Mouse (Mus musculus) thymus, postnatal 10 days (tissue): ENCODE measurements around the gene Gpr39.

Experiments
- DNase-seq, 2 experiments: peaks; one replicate each; pipeline ENCODE4 v3.0.0; 2021; ENCODE audit warnings: low spot score in 2 of 2

The Gpr39 gene

DNA sequence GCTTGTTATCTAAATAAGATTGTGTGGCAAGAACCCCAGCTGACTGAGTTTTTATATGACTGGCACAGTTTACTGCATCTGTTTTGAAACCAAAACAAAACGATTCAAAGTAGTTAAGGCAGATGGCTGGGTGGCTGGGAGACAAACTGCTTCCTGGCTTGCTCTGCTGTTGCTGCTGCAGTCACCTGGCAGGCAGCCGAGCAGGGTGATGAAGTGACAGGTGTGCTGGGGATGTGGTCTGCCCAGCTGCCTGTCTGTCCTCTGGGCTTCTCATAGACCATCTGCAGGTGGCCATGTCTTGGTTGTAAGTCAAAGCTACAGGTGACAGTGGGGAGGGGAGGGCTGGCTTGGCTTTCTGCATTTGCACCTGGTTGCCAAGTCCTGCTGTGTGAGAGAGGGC, 131.6 kb downstream of the Gpr39 start:
- DNase-seq = peak; percentile 9 to 28

DNA sequence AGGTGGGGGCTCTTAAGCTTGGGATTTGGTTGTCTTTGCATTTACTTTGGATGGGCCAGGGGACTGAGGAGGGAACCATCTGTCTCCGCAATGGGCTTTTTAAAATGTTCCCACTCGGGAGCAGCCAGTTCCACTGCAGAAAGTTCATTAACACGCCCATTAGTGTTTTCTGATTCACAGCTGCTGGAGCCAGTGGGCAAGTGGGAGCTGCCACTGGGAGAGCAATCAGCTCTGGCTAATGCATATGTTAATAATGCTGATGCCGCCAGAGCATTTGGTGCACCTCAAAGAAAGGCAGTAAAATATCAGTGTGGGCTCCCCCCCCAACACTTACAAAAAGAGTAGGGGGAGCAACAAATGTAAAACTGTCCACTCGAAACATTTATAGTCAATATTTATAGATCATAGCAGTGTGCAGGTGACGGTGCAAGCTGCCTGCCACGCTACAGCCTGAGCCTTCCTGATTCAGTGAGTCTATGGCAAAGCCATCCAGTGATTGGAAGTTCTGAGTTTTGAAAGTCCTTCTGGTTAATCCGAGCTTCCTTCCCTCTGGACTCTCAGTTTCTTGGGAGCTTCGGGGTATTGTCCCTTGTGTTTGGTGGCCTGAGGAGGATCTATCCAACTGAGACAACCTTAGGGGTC, 136.5 kb downstream of the Gpr39 start:
- no peak for DNase-seq

DNA sequence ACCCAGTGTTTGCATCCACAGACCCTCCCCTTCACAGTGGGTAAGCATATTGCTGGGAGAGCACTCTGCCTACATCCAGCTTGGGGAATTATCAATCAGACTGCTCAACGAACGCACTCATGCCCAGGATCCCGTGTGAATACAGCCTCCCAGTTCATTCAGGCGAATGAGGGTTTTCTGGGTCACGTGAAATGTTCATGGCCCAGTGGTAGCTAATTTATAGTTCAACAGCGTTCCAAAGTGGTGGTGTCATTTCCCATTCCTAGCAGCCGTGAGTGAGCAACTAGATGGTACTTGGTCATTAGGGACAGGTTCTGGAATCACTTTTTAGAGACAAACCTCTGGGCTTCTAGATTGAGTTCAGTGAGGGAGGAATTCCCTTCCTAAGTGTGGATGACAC, 144.3 kb downstream of the Gpr39 start:
- DNase-seq = no peak

DNA sequence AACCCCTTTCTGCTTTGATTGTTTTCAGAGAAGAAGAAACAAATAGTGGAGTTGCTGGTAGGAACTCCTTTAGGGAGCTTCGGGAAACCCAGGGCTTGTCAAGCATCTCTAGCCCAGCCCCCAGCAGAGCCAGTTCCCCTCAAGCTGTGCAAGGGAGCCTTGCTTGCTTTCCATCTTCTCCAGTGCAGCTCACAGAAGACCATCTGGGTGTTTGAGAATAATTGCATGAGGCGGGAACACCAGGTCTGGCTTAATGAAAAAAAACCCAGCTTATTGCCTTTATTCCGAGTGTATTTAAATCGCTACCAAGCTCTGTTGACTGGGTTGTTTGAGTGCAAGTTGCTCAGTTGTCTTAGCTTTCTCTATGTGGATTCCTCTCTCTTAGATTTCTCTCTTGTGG, 146.8 kb downstream of the Gpr39 start:
- no peak for DNase-seq

DNA sequence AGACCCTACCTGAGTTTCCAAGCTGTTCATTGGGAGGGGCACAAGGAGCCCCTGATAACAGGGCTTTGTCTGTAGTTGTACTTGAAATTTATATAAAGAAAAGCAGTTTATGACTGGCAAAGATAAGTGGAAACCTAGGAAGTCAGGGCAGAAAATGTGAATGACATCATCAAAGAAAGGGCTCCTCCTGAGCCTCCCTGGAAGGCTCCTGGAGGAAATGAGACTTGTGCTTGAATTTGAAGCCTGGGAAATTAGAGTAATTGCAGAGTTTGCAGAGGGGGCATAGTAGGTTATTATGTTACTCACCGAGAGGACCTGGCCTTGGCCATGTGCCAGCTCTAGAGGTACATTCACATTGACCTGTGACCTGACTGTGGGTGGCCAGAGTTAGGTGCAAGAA, 160.7 kb downstream of the Gpr39 start:
- no peak for DNase-seq

DNA sequence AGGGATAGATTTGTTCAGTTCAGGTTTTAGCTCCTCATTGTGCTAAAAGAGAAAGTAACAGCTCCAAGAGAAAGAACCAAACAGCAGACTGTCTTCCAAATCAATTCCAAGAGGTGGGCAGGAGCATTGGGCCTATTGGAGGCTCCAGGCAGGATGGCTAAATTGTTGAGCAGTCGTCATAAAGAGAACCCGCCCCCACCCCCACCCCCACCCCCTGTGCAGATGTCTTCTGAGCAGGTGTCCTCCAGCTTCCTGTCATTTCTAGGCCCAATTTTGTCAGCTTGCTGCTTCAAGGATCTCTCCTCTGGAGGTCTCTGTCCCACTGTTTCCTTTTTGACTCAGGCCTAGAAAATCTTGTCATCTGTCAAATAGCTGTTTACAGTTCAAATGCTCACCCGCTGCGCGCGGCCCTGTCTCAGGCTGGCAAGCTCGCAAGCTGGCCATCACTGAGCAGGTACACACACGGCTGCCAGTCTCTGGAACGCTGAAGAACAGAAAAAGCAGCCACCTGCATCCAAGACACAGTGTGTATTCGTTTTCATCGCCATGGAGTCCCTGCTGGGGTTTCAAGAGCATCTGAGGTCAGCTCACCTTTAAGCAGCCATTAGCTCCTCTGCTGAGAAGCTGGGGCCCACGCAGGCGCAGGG, 163.1 kb downstream of the Gpr39 start:
- DNase-seq = peak; percentile 32 to 34

DNA sequence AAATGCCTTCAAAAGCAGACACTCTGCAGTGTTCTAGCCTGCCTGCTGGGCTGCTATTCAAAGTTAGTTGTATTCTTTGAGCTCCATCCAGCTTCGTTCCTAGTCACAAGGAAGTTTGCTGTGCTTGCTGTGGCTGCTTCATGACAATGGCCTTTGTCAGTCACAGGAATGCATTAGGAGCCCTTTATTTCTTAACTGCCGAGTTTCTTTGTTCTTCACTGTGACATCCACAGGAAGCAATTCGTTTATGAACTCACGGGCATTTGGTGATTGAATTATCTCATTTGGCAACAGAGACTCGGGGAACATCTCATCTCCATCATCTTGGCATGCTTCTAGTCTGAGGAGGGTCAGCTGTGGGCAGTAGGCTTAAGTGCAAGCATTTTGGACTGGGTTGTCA, 177.9 kb downstream of the Gpr39 start:
- no peak for DNase-seq

DNA sequence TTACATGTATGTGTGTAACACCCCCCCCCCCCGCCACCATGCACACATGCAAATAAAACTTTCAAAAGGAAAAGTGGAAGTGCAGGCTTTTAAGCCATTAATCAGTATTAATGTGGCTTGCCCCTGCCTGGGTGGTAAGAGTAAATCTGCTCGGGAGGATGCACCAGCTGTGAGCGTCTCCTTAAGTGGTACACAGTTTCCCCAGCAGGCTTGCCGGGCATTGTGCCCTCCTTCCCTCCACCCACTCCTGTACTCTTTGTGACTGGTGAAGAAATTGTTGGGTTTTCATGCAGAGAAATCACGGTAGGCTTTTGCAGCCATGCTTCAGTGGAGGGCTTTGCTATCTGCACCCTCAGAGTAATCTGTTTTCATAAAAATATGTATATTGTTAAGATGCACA, 181.8 kb downstream of the Gpr39 start:
- no peak for DNase-seq

DNA sequence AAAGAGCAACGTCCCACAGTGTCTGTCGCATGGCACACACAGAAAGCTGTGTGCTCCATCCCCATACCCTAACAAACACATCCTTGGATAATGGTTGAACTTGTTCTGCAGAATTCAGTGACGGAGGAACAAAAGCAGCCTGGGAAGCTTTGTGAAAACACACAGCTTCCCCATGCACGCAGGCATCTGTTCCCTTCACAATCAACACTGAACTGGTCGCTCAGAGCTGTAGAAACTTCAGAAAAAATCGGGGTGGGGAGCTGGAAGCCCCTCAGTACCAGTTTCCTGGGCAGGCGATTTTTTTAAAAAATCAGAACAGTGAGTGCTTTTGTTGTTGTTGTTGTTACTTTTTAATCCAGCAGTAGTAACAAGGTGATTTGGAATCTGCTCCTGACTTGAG, 193.3 kb downstream of the Gpr39 start:
- no peak for DNase-seq

DNA sequence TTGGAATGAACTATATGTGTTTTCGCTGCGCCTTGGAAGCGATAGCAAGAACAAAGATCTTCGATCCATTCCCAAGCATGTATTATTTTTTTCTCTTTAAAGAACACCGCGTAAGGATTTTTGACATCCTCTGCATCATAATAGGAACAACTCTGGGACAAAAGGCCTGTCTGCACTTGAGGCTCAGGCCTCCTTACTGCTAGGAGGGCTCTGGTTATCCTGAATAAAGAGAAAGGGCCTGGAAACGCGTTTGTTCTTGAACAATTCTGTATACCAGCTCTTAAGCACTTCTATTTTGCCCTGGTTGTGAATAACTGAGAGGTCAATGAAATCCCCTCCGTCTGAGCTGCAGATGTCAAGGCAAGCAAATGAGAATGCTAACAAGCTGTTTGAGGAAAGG, 216.4 kb downstream of the Gpr39 start:
- DNase-seq = no peak

DNA sequence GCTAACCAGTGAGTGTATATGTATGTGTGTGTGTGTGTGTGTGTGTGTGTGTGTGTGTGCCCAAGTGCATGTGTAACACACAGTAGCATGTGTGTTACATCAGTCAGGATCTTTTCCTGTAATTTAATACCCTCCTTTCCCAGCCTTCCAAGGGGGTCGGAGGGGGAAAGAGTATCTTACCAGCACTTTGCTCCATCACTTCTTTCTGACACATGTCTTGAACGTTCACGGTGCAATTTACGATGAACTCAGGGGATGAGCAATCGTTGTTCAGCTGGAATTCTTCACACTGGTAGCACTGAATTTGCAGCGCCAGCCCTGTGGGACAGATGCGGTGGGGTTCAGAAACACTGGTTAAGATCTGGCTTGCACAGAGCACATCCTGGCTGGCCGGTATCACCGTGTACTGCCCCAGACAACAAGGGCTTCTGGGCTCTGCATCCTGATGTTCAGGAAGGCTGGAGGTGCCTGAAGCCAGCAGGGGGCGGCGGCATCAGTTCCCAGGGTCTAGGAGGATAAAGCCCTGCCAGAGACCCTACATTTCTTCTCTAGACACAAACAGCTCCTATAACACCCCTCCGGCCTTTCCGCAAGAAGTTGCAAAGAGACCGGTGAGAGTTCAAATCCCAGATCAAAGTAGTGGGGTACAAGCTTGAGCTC, 233.5 kb downstream of the Gpr39 start:
- DNase-seq = peak in 1 of 2 experiments; percentile 9

DNA sequence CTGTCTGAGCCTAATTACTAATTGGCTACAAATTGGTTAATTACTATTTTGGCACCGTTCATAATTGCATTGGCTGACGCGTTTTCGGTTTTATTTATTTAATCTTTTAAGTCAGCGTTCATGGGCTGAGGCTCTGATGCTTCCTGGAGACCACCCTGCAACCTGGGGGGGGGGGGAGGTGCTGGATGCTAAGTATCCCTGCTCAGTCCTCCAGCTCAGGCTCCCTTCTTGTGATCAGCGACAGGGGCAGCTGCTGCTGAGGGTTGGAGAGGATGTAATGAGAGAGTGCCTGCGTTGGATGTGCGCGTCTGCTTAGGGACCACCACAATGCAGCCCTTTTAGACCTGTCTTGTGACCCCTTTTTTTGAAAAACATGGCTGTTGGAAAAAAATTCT, 234.1 kb downstream of the Gpr39 start:
- no peak for DNase-seq

DNA sequence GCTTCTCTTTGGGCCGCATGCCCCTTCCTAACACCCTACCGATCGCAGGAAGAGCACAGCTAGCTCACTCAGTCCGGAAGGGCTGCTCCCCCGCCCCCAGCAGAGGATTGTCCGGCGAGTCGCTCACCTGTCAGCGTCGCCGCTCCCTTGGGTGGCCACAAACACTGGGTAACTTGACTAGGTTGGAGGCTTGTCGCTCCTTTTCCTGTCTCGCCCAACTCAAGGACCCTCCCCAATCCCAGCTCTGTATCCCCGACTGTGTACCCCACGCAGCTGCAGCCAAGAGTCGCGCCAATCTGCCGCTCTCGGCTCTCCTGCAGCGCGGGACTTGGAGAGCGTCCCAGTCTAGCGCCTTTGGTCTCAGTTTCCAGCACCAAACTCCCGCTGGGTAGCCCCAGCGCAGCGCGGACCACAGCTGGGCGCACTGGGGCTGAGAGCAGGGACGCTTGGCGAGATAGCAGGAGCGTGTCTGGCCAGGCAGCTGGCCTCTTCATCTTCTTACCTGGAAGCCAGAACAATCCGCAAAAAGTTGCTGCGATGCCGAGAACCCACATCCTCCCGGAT, 234.6 kb downstream of the Gpr39 start:
- DNase-seq = no peak

DNA sequence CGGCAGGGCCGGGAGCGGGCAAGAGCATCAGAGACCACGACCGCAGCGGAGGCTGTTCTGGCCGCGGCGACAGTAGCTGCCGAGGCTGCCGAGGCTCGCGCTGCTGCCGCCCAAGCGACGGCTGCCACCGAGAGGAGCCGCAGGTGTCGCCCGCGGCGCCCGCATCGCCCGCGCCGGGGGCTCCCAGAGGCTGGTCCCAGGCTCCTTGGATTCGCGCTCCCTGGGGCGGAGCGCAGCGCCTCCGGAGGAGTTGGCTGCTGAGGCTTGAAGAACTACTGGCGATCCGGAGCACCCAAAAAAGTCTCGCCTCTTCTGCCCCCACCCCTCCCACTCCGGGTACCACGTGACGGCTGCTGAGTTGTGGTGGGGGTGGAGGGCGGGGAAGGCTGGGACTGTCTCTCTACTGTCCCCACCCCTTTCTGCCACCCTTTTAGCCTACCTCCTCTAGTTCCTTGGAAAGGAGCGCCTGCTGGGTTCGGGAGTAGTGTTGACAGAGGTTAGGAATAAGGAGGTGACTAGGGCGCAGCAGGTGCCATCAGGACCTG, 235.2 kb downstream of the Gpr39 start:
- peak; percentile 11 to 13 for DNase-seq

DNA sequence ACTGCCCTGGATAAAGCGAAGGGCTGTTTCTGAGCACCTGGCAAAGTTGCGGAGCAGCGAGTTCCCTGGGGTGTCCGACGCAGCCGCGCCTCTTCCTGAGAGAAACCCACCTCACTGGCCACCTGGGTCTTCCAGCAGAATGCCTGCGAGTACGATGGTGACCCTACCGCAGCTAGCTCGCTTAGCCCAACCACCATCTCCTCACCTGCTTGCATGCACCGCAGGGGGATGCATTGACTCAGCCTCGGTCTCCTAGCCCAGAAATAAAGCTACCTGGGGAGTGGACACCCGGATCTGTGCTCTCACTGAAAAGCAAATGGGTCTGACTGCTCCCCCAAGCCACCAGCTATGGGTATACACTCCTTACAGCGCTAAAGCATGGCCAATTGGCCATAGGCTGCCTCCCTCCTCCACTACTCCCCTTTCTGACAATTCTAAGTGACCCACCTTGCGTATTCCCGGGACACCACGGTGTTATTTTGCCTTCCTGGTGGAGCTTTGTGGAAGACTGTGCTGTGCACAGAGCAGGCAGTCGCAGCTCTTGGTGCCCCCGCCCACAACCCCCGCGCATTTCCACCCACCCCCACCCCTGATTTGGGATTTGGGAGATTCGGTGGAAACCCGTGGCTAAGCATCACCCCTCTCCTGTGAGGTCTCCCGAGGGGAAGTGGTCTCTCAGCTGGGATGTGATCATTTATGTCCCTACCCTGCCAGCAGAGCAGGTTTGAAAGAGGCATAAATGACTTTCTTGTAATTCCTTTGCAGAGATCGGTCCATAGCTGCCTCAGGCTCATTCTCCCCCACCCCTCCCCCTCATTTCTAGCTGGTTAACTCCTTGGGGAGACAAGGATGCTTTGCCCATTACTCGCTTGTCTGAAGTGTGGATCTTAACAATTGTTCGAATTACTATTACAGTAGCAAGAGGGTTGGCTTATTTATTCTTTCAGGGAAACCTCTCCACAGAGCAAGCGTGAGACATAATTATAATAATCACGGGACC, 236.1 kb downstream of the Gpr39 start, which contains the start of gene Lypd1:
Gene Lypd1, minus strand, starts transcription at position 501 of the 1,000 bp plus-strand sequence.
- no peak for DNase-seq

DNA sequence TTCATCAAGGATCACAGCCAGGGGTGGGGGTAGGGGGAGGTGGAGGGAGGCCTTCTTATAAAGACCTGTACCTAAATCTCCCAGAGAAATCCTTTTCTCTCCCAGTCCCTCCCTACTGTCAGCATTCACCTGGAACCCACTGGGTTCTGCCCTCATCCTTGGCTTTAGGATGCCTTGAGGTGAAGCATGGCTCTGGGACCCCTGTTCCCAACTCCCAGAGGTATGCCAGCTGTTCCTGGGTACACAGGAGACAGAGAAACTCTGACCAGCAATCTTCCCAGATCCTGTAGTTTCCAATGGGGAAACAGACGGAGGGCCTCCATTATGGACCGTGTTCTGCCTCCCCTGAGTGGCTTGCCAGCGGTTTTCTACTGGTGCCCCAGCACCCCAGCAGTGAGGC, 243.9 kb downstream of the Gpr39 start:
- DNase-seq = no peak

DNA sequence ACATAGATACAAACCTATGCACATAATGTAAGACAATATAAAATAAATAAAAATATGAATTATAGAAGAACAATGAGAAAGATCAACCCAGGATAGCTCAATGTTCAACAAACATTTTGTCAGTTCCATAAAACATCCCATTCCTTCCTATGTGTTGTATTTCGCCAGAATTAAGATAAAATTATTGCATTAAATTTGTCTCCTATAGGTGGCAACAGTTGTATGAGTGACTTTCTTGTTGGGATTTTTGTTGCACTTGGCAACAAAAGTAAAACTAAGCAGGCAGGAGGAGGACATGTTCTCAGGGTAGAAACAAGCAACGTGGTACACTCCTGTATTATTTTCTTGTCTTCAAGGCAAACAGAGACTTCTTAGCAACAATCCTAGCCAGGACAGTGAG, 246.3 kb downstream of the Gpr39 start:
- no peak for DNase-seq
